Mouse (Mus musculus) forebrain, embryonic 14.5 days (tissue): ENCODE measurements around the gene Hprt. TPM values are rescaled to one million over a fixed set of nuclear protein-coding genes. Genes with fewer than 3 reads are reported as not detected.

ENCODE experiments used
- ATAC-seq: fragments of 200-750 bp; cut with Nextera tagmentation; 2 replicates; pipeline ENCODE4 v1.8.0; 2017; ENCODE audit warnings: mild to moderate bottlenecking, moderate library complexity
- DNase-seq: peaks from one replicate; pipeline ENCODE4 v3.0.0-alpha.2; 2015; ENCODE audit warnings: low spot score
- H3K27ac ChIP-seq: fragments of 300-500 bp; sonication (generic); 2 replicates; pipeline ENCODE4 v1.5.1; 2014; ENCODE audit warnings: low read depth, mild to moderate bottlenecking, control low read depth, low read length, moderate library complexity
- H3K27me3 ChIP-seq: fragments of 300-500 bp; sonication (generic); replicated peaks from 2 replicates; pipeline ENCODE4 v1.6.1; 2014; ENCODE audit warnings: low read length, control low read depth, mixed read lengths; ENCODE audit not compliant: control insufficient read depth, insufficient read depth
- H3K36me3 ChIP-seq: fragments of 300-500 bp; sonication (generic); 2 replicates; pipeline ENCODE4 v1.6.1; 2014; ENCODE audit warnings: low read length, control low read depth; ENCODE audit not compliant: control insufficient read depth, insufficient read depth
- H3K4me1 ChIP-seq: fragments of 300-500 bp; sonication (generic); 2 replicates; pipeline ENCODE4 v1.6.1; 2014; ENCODE audit warnings: antibody characterized with exemption, low read length, control low read depth; ENCODE audit not compliant: control insufficient read depth, insufficient read depth
- H3K4me2 ChIP-seq: fragments of 300-500 bp; sonication (generic); 2 replicates; pipeline ENCODE4 v1.6.1; 2014; ENCODE audit warnings: mild to moderate bottlenecking, control low read depth, low read length
- H3K4me3 ChIP-seq: fragments of 300-500 bp; sonication (generic); 2 replicates; pipeline ENCODE4 v1.5.1; 2014; ENCODE audit warnings: low read depth, low read length, control low read depth
- H3K9ac ChIP-seq: fragments of 300-500 bp; sonication (generic); 2 replicates; pipeline ENCODE4 v1.6.1; 2014; ENCODE audit warnings: mild to moderate bottlenecking, low read length, control low read depth, moderate library complexity
- H3K9me3 ChIP-seq: fragments of 300-500 bp; sonication (generic); replicated peaks from 2 replicates; pipeline ENCODE4 v1.6.1; 2016; ENCODE audit warnings: low read length, control low read depth, mixed read lengths; ENCODE audit not compliant: control insufficient read depth
- WGBS: fragments of 180-500 bp; shearing (Covaris S2); extraction: QIAGEN DNeasy Blood & Tissue Kit; methylation state at CpG from one replicate; pipeline ENCODE4 v1.1.7; 2014; 5-methylcytosine and 5-hydroxymethylcytosine counted together
- polyA plus RNA-seq: library from polyadenylated mRNA; unstranded; fragments of >200 nt; fragmentation: Nextera tagmentation; extraction: Ambion mirVana; gene quantifications from 2 replicates; pipeline ENCODE4 v1.2.1, GENCODE M21; 2014

Hprt gene
- polyA plus RNA-seq, 1 experiment from 2014 or later: 93.1 TPM

DNA sequence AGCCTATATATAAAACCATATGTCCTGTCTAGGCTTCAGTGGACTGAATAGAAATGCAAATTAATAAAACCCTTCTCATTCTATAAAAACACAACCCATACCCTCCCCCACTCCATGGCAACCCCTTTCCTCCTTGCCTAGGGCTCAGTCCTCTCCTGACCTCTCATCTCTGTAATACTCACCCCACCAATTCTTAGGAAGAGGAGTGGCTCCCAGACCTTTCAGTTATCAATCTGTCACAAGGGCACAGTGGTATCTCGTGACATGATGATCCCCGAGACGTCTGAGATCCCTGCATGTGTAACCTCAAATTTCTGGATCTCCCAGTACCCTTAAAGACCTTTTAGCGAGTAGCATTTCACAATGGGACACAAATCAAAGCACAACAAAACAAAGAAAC lies 61.3 kb downstream of the Hprt start:
- ATAC-seq: no peak

DNA sequence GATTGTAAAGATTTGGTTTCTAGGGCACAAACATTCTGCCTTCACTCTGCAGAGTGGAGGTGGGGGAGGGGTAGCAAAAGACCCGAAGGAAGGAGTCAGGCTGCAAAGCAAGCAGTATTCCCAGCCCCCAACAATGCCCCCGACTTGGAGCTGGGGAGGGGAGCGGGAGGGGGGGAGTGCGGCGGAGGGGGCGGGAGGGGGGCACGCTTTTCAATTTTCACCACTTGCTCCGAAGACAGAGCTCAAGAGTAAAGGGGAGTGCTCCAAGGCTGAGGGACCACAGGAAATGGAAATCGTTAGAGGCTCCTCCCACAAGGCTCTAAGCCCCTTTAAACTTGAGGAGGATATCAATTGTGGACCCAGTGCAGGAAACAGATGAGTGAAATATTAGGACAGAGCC lies 62.4 kb downstream of the Hprt start:
- Histone ChIP-seq H3K9me3 (no peaks in the 10 kb centered on the region), H3K27me3 (no peaks in the 10 kb centered on the region), H3K9ac (no peak overlapping the region), H3K4me3 (no peak overlapping the region), H3K27ac (no peak overlapping the region), H3K4me1 (no peaks in the 10 kb centered on the region), H3K4me2 (peak overlapping the region; percentile 35), H3K36me3 (no peaks in the 10 kb centered on the region)
- WGBS: 20% methylated on average over 9 of the region's 9 CpGs
- ATAC-seq (0 out of 2 replicates have a peak, but pooled peaks have one; percentile 35), DNase-seq (no peak)

More for the DNA sequence above, 61.3 kb downstream of the Hprt start:
- no peak overlapping the region for H3K4me2 ChIP-seq
- no peaks in the 10 kb centered on the region for H3K4me1 ChIP-seq
- no peaks in the 10 kb centered on the region for H3K27me3 ChIP-seq
- no peak overlapping the region for H3K9ac ChIP-seq
- WGBS: 61% methylated on average over 4 of the region's 4 CpGs
- H3K4me3 ChIP-seq: no peak overlapping the region
- no peak overlapping the region for H3K27ac ChIP-seq
- DNase-seq: no peak
- no peaks in the 10 kb centered on the region for H3K36me3 ChIP-seq
- no peaks in the 10 kb centered on the region for H3K9me3 ChIP-seq

DNA sequence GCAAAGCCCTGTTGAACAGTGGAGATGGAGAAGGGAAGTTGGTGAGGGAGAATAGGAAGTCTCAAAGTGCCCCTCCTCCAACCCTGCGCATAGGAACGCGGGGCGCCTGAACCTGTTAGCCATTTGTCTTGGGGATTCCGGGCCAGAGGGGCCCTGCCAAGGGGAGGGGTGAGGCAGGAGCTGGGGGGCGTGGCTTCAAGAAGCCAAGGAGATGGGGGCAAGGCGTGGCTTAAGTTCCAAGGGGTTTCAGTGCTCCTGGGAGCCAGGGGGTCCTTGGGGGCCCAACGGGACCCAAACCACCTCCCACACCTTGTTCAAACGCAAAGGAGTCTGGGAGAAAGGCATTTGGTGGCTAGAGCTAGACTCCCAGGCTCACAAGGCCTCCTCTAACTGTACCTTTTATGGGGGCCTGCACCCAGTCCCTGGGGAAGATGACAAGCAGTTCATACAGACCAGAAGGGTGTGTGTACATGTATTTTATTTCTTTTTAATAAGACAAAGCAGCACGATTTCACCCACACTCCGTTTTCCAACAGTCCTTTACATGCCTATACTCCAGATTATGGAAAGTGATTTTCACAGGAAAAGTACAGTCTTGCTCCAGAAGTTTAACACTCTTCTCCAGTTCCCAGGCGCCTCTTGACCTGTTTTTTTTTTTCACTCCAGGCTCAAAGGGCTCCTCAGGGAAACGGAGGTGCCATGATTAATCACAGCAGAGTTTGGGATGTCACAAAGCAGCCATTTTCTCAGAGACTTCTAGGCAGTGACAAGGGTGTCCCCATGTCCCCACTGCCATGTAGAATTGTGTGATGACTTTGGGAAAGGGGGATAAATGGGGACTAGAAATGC lies 64.9 kb downstream of the Hprt start:
- H3K4me1 ChIP-seq: no peaks in the 10 kb centered on the region
- no peak overlapping the region for H3K9ac ChIP-seq
- no peaks in the 10 kb centered on the region for H3K9me3 ChIP-seq
- no peak overlapping the region for H3K4me3 ChIP-seq
- H3K36me3 ChIP-seq: no peaks in the 10 kb centered on the region
- ATAC-seq (0 out of 2 replicates have a peak, but pooled peaks have one; percentile 14), DNase-seq (peak; percentile 41)
- H3K27me3 ChIP-seq: no peaks in the 10 kb centered on the region
- H3K27ac ChIP-seq: no peak overlapping the region
- 35% methylated on average over 13 of the region's 13 CpGs for WGBS
- peak overlapping the region; percentile 9; the same call in 1 of the 2 replicates for H3K4me2 ChIP-seq

DNA sequence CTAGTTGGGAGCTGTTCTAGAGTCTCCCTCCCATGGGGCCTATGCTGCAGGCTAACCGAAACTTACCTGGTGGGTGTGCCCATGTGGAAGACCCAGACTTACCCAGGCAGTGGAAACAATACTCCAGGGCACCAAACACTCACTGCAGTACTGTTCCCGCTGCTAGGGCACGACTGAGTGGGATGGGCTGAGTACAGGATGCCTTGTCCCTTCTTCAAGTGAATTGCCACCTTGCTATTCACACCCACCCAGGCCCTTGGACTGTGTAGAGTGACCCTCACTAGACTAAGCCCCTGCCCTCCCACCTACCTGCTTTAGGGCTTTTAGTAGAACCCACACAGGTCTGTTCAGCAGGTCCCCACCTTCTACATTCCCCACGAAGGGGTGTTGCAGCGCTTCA lies 65.9 kb downstream of the Hprt start:
- 53% methylated on average over 5 of the region's 5 CpGs for WGBS
- no peaks in the 10 kb centered on the region for H3K9me3 ChIP-seq

DNA sequence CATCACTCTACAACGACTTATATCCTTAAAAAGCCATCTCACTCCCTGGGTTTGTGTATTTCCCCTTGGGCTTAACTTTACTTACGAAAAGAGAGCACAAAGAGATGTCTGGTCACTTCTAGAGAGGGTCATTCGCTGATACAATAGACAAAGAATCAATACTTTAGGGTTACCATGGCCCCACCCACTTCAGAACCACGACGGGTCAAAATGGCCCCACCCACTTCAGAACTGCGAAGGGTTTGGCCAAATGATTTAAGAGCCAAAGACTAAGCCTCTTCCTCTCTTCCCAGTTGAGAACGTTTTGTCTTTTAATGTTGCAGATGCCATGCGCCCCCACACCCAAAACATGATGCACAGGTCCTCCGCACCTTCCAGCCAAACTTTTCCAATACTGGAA lies 67.8 kb downstream of the Hprt start:
- Histone ChIP-seq H3K4me1 (no peaks in the 10 kb centered on the region), H3K27ac (no peak overlapping the region), H3K9me3 (no peaks in the 10 kb centered on the region), H3K9ac (no peak overlapping the region), H3K4me2 (peak overlapping the region; percentile 50), H3K27me3 (no peaks in the 10 kb centered on the region), H3K4me3 (peak overlapping the region; percentile 47), H3K36me3 (no peaks in the 10 kb centered on the region)
- no peak for ATAC-seq
- no peak for DNase-seq
- 19% methylated on average over 9 of the region's 9 CpGs for WGBS

More for the DNA sequence above, 65.9 kb downstream of the Hprt start:
- Histone ChIP-seq H3K9ac (no peak overlapping the region), H3K27ac (no peak overlapping the region), H3K4me1 (no peaks in the 10 kb centered on the region), H3K4me2 (no peak overlapping the region), H3K36me3 (no peaks in the 10 kb centered on the region), H3K27me3 (no peaks in the 10 kb centered on the region), H3K4me3 (no peak overlapping the region)
- DNase-seq (no peak), ATAC-seq (no peak)

DNA sequence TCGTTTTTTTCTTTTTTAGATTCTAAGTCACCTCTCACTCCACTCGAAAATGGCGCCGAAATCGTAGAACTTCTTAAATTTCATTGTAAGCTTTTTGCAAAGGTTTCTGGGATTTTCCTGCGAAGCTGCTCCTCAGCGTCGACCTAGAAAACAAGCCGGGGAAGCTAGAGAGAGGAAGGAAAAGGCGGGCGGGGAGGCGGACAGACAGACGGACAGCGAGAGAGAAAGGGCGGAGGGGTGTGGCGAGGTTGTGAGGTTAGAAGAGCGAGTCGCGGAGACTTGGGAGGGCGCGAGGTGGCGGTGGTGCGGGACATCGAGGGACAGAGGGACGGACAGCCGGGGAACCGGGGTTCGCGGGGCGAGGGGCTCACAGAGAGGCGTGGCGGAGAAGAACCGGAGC lies 68.7 kb downstream of the Hprt start:
- Histone ChIP-seq H3K4me1 (no peaks in the 10 kb centered on the region), H3K36me3 (no peaks in the 10 kb centered on the region), H3K27ac (peak overlapping the region; percentile 64), H3K9me3 (no peaks in the 10 kb centered on the region), H3K9ac (peak overlapping the region; percentile 69), H3K4me3 (peak overlapping the region; percentile 47), H3K4me2 (peak overlapping the region; percentile 50), H3K27me3 (no peaks in the 10 kb centered on the region)
- WGBS: 32% methylated on average over 33 of the region's 33 CpGs
- DNase-seq: peak; percentile 68
- no peak; the same call in none of the 2 replicates for ATAC-seq

DNA sequence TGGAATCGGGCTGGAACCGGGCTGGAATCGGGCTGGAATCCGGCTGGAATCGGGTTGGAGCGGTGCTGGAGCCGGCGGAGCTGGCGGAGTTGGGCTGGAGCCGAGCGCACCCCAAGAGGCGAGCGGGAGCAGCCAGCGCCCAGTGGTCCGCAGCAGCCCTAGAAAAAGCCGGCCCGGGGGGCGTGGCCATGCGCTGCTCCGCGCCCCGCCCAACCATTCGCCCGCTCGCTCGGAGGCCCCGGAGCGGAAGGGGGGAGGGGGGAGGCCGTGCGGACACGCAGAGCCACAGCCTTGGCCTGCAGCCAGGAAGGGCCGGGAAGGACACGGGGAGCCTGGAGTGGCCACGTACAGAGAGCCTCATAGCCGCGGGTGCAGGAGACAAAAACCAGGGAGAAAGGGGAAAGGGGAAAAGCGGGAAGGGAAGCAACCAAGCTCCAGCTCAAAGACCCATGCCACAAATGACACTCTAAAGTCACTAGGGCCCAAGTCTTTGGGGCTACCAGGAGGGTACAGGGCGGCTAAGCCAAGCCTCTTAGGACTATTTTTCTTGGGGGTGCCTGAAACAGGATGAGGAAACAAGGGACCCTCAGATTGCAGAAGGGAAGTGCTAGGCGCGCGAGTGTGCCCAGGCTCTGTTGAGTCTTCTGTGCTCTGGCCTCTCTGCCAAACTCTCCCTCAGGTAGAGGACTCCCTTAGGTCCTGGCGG lies 69.3 kb downstream of the Hprt start:
- H3K4me3 ChIP-seq: peak overlapping the region; percentile 47
- peak; percentile 93 for ATAC-seq
- peak; percentile 81 for DNase-seq
- H3K36me3 ChIP-seq: no peaks in the 10 kb centered on the region
- H3K4me1 ChIP-seq: no peaks in the 10 kb centered on the region
- 40% methylated on average over 40 of the region's 42 CpGs for WGBS
- no peaks in the 10 kb centered on the region for H3K27me3 ChIP-seq
- peak overlapping the region; percentile 50 for H3K4me2 ChIP-seq
- H3K27ac ChIP-seq: peak overlapping the region; percentile 64
- H3K9ac ChIP-seq: peak overlapping the region; percentile 69
- H3K9me3 ChIP-seq: no peaks in the 10 kb centered on the region

DNA sequence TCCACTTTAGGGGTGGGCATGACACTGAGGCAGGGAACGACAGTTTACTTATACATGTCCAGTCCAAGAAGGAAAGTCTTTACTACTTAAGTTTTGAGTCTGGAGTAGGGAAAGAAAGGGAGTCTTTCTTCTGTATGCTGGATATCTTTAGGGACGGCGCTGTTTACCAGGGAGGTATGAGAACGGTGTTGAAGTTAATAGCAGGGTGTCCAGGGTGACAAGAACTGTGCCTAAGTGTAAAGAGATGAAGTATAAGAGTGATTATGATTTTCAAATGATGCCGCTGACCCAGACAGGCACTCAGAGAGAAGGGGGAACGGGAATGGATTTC lies 69.8 kb downstream of the Hprt start:
- DNase-seq (no peak), ATAC-seq (no peak)
- WGBS: 38% methylated on average over 6 of the region's 6 CpGs
- Histone ChIP-seq H3K36me3 (no peaks in the 10 kb centered on the region), H3K9ac (no peak overlapping the region), H3K4me2 (peak overlapping the region; percentile 50), H3K9me3 (no peaks in the 10 kb centered on the region), H3K4me1 (no peaks in the 10 kb centered on the region), H3K27me3 (no peaks in the 10 kb centered on the region), H3K4me3 (peak overlapping the region; percentile 47), H3K27ac (no peak overlapping the region)
